Mouse (Mus musculus) kidney, postnatal 0 days (tissue): ENCODE results near the gene Erich6. TPM values are rescaled to one million over a fixed set of nuclear protein-coding genes. Genes with fewer than 3 reads are reported as not detected.

Experiments used
- ATAC-seq: fragments of 200-750 bp; cut with Nextera tagmentation; replicated peaks from 2 replicates; pipeline ENCODE4 v1.8.0; 2017; ENCODE audit warnings: low read depth, moderate number of reproducible peaks, moderate TSS enrichment, moderate library complexity; ENCODE audit not compliant: low FRiP score
- DNase-seq: peaks from one replicate; pipeline ENCODE4 v3.0.0-alpha.2; 2016; ENCODE audit warnings: low spot score
- H3K27ac ChIP-seq: fragments of 300-500 bp; sonication (generic); 2 replicates; pipeline ENCODE4 v1.5.1; 2014; ENCODE audit warnings: mild to moderate bottlenecking
- H3K27me3 ChIP-seq: fragments of 300-500 bp; sonication (generic); 2 replicates; pipeline ENCODE4 v1.6.1; 2014; ENCODE audit warnings: low read length, mixed read lengths; ENCODE audit not compliant: insufficient read depth
- H3K36me3 ChIP-seq: fragments of 300-500 bp; sonication (generic); 2 replicates; pipeline ENCODE4 v1.6.1; 2014; ENCODE audit warnings: low read length, mixed read lengths; ENCODE audit not compliant: insufficient read depth
- H3K4me1 ChIP-seq: fragments of 300-500 bp; sonication (generic); replicated peaks from 2 replicates; pipeline ENCODE4 v1.6.1; 2014; ENCODE audit warnings: antibody characterized with exemption, low read length, mixed read lengths; ENCODE audit not compliant: insufficient read depth
- H3K4me2 ChIP-seq: fragments of 300-500 bp; sonication (generic); 2 replicates; pipeline ENCODE4 v1.6.1; 2014; ENCODE audit warnings: mild to moderate bottlenecking, low read length, moderate library complexity, mixed read lengths
- H3K4me3 ChIP-seq: fragments of 300-500 bp; sonication (generic); replicated peaks from 2 replicates; pipeline ENCODE4 v1.5.1; 2014; ENCODE audit warnings: low read depth, low read length
- H3K9ac ChIP-seq: fragments of 300-500 bp; sonication (generic); 2 replicates; pipeline ENCODE4 v1.6.1; 2014; ENCODE audit warnings: low read depth, low read length
- H3K9me3 ChIP-seq: fragments of 300-500 bp; sonication (generic); replicated peaks from 2 replicates; pipeline ENCODE4 v1.6.1; 2016; ENCODE audit warnings: low read length, inconsistent platforms, mixed read lengths
- CTCF ChIP-seq: IDR thresholded peaks from 2 replicates; pipeline ENCODE4 v1.5.1; 2016; ENCODE audit warnings: antibody characterized with exemption, low read depth, mild to moderate bottlenecking, moderate library complexity
- WGBS: fragments of 180-500 bp; shearing (Covaris S2); extraction: QIAGEN DNeasy Blood & Tissue Kit; methylation state at CpG from one replicate; pipeline ENCODE4 v1.1.7; 2014; 5-methylcytosine and 5-hydroxymethylcytosine counted together
- polyA plus RNA-seq: library from polyadenylated mRNA; unstranded; fragments of >200 nt; fragmentation: Nextera tagmentation; extraction: Ambion mirVana; gene quantifications from 2 replicates; pipeline ENCODE4 v1.2.1, GENCODE M21; 2015

The Erich6 gene
- polyA plus RNA-seq, 1 experiment from 2014 or later: not detected

GRCm38 (mm10) chr3:58653907-58654306, 16.9 kb upstream of the Erich6 start:
- H3K4me3 ChIP-seq: no peak overlapping the region

GRCm38 (mm10) chr3:58650328-58650727, 13.3 kb upstream of the Erich6 start:
- no peak overlapping the region for H3K4me2 ChIP-seq
- 75% methylated on average over 4 of the region's 4 CpGs for WGBS
- H3K36me3 ChIP-seq: no peaks in the 10 kb centered on the region
- ATAC-seq (no peak), DNase-seq (no peak)
- H3K4me3 ChIP-seq: no peak overlapping the region
- H3K9ac ChIP-seq: no peak overlapping the region
- H3K27me3 ChIP-seq: no peaks in the 10 kb centered on the region
- H3K9me3 ChIP-seq: no peaks in the 10 kb centered on the region
- H3K27ac ChIP-seq: no peak overlapping the region
- TF ChIP-seq CTCF: no peak
- H3K4me1 ChIP-seq: no peaks in the 10 kb centered on the region

More at GRCm38 (mm10) chr3:58653907-58654306, 16.9 kb upstream of the Erich6 start:
- DNase-seq (peak; percentile 32), ATAC-seq (no peak)
- no peak overlapping the region for H3K4me2 ChIP-seq
- no peak overlapping the region for H3K9ac ChIP-seq
- 64% methylated on average over 5 of the region's 5 CpGs for WGBS
- no peaks in the 10 kb centered on the region for H3K27me3 ChIP-seq
- peak; percentile 54 for TF ChIP-seq CTCF
- no peaks in the 10 kb centered on the region for H3K36me3 ChIP-seq
- no peaks in the 10 kb centered on the region for H3K9me3 ChIP-seq
- H3K4me1 ChIP-seq: no peaks in the 10 kb centered on the region
- no peak overlapping the region for H3K27ac ChIP-seq

GRCm38 (mm10) chr3:58647179-58647578, 10.2 kb upstream of the Erich6 start:
- Histone ChIP-seq H3K27me3 (no peaks in the 10 kb centered on the region), H3K4me1 (no peaks in the 10 kb centered on the region), H3K9ac (no peak overlapping the region), H3K27ac (no peak overlapping the region), H3K9me3 (no peaks in the 10 kb centered on the region), H3K4me2 (no peak overlapping the region), H3K4me3 (no peak overlapping the region), H3K36me3 (no peaks in the 10 kb centered on the region)
- no peak for TF ChIP-seq CTCF
- 54% methylated on average over 2 of the region's 2 CpGs for WGBS
- DNase-seq: peak; percentile 29
- no peak for ATAC-seq

GRCm38 (mm10) chr3:58646180-58646579, 9.2 kb upstream of the Erich6 start:
- TF ChIP-seq CTCF: no peak
- Histone ChIP-seq H3K27me3 (no peaks in the 10 kb centered on the region), H3K4me3 (no peak overlapping the region), H3K4me2 (no peak overlapping the region), H3K4me1 (no peaks in the 10 kb centered on the region), H3K27ac (no peak overlapping the region), H3K9ac (no peak overlapping the region), H3K36me3 (no peaks in the 10 kb centered on the region), H3K9me3 (no peaks in the 10 kb centered on the region)
- 85% methylated on average over 4 of the region's 4 CpGs for WGBS
- ATAC-seq (no peak), DNase-seq (no peak)

- Histone ChIP-seq H3K36me3 (no peaks in the 10 kb centered on the region), H3K4me1 (no peaks in the 10 kb centered on the region), H3K9me3 (no peaks in the 10 kb centered on the region), H3K4me2 (no peak overlapping the region), H3K9ac (no peak overlapping the region), H3K27ac (no peak overlapping the region), H3K27me3 (no peaks in the 10 kb centered on the region), H3K4me3 (no peak overlapping the region)
- WGBS: 75% methylated on average over 2 of the region's 2 CpGs
- no peak for ATAC-seq
- no peak for TF ChIP-seq CTCF
- no peak for DNase-seq
Observed at GRCm38 (mm10) chr3:58631693-58632092, 5.3 kb downstream of the Erich6 start.

GRCm38 (mm10) chr3:58624981-58625380, 12.0 kb downstream of the Erich6 start:
- Histone ChIP-seq H3K4me1 (no peaks in the 10 kb centered on the region), H3K4me3 (no peak overlapping the region), H3K36me3 (no peaks in the 10 kb centered on the region), H3K9me3 (no peaks in the 10 kb centered on the region), H3K9ac (no peak overlapping the region), H3K27me3 (no peaks in the 10 kb centered on the region), H3K27ac (no peak overlapping the region), H3K4me2 (no peak overlapping the region)
- ATAC-seq (no peak), DNase-seq (no peak)
- WGBS: 91% methylated on average over 4 of the region's 4 CpGs
- TF ChIP-seq CTCF: no peak
